ENCODE assay signal across 23 mouse cellular contexts in the genomic region with DNA sequence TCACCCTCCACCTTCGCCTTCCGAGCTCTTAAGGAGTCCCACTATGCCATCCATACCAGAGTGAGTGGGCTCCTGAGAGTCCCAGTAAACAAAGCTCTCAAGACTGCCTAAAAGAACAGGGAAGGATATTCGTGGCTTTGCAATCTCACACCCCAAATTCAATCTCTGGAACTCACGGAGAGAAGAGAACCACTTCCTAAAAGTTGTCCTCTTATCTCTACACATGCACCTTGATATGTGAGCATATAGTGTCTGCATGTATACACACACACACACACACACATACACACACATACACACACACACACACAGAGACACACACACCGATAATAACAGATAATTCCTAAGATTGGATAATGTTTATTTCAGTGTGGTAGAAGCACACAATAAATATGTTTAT. TPM values are rescaled to one million over a fixed set of nuclear protein-coding genes. Genes with fewer than 3 reads are reported as not detected.
"Had no signal": no experiment of that assay in that cellular context is flagged by ENCODE, and none has a peak within 500 bp of the region (broad histone marks: within the 10 kb centered on the region; RNA-seq: fewer than 3 reads in every experiment).

No protein-coding gene starts in this region.

- H3K9me3 ChIP-seq: megakaryocyte, embryonic 14.5 days; midbrain, embryonic 10.5 days; midbrain, embryonic 12.5 days; neural tube, embryonic 12.5 days; stomach, embryonic 15.5 days had no signal

- H3K27me3 ChIP-seq: megakaryocyte, embryonic 14.5 days; midbrain, embryonic 12.5 days; neural tube, embryonic 12.5 days; stomach, embryonic 15.5 days had no signal

- H3K4me1 ChIP-seq: midbrain, embryonic 10.5 days; midbrain, embryonic 12.5 days; neural tube, embryonic 12.5 days; stomach, embryonic 15.5 days had no signal

- H3K36me3 ChIP-seq: midbrain, embryonic 10.5 days; midbrain, embryonic 12.5 days; neural tube, embryonic 12.5 days; stomach, embryonic 15.5 days had no signal

- DNase-seq: lung, adult 18-20 months; lung, embryonic 14.5 days; lung, postnatal 10 days; lung, postnatal 4 days; midbrain, embryonic 14.5 days; right cerebral cortex, postnatal 14 days; thymus, adult 2 months; thymus, postnatal 25 days had no signal

- ATAC-seq: midbrain, embryonic 16.5 days had no signal

- H3K4me3 ChIP-seq: megakaryocyte, embryonic 14.5 days; midbrain, embryonic 10.5 days; midbrain, embryonic 12.5 days; myocyte; neural tube, embryonic 12.5 days; stomach, embryonic 15.5 days had no signal

RNA-seq across cellular contexts. Expression of a gene that starts 3.7 kb away (rescaled TPM):
- total RNA-seq: neutrophil, adult 5-6 weeks had no signal
- polyA plus RNA-seq: liver, embryonic 14.5 days; liver, embryonic 16.5 days; lung, embryonic 14.5 days; lung, embryonic 16.5 days; midbrain, embryonic 10.5 days; midbrain, embryonic 12.5 days; midbrain, embryonic 14.5 days; midbrain, embryonic 16.5 days; myocyte; neural tube, embryonic 12.5 days; neural tube, embryonic 14.5 days; spleen, adult 2 months; stomach, embryonic 15.5 days; stomach, postnatal 0 days; testis, adult 2 months; thymus, adult 2 months had no signal

RNA-seq across cellular contexts. Expression of a gene that starts 20.6 kb away (rescaled TPM):
- total RNA-seq: neutrophil, adult 5-6 weeks had no signal
- polyA plus RNA-seq: lung, embryonic 14.5 days; midbrain, embryonic 10.5 days; midbrain, embryonic 12.5 days; midbrain, embryonic 14.5 days; midbrain, embryonic 16.5 days; myocyte; neural tube, embryonic 12.5 days; neural tube, embryonic 14.5 days; spleen, adult 2 months; testis, adult 2 months had no signal
